ENCODE assay signal across 8 mouse cellular contexts in genomic region chr5:121601547-121602299, GRCm38 (mm10). TPM values are rescaled to one million over a fixed set of nuclear protein-coding genes. Genes with fewer than 3 reads are reported as not detected.
DNase-seq lines count a peak whose midpoint lies in the region; ATAC-seq and TF ChIP-seq lines count a peak whose summit lies in the region.

No protein-coding gene starts in this region.

- intact Hi-C loops in heart, postnatal 25 days (cut with DNase I): loop anchor here (1.0 to 5.0 kb wide), 3 partner anchors 17 to 54 kb away; partner anchors contain the start of genes Adam1a, Gm42878 and Mapkapk5

- WGBS in forebrain, embryonic 14.5 days: 34% methylated on average over 9 of the region's 9 CpGs
- WGBS in lung, postnatal 0 days: 29% methylated on average over 9 of the region's 9 CpGs

- no peak overlapping the region for H3K4me2 ChIP-seq in forebrain, embryonic 14.5 days (ENCODE audit: low read length)
- H3K4me2 ChIP-seq in lung, postnatal 0 days (replicated peaks; ENCODE audit: low read depth, low read length): no peak overlapping the region

- H3K4me3 ChIP-seq in G1E (ENCODE audit: low read depth, low read length): no peak overlapping the region
- peak overlapping the region; percentile 41 for H3K4me3 ChIP-seq in brown adipose tissue, adult 24 weeks (ENCODE audit: insufficient read depth, low read depth, low read length)
- no peak overlapping the region for H3K4me3 ChIP-seq in forebrain, embryonic 14.5 days (ENCODE audit: low read depth, low read length)
- no peak overlapping the region for H3K4me3 ChIP-seq in lung, postnatal 0 days (ENCODE audit: low read depth, low read length)

- peaks cover 3% of the 10 kb centered on the region for H3K36me3 ChIP-seq in G1E (replicated peaks)
- no peaks in the 10 kb centered on the region for H3K36me3 ChIP-seq in forebrain, embryonic 14.5 days (ENCODE audit: control insufficient read depth, insufficient read depth, low read length)
- no peaks in the 10 kb centered on the region for H3K36me3 ChIP-seq in lung, postnatal 0 days (ENCODE audit: insufficient read depth, low read length)

- no peak overlapping the region for H3K9ac ChIP-seq in forebrain, embryonic 14.5 days (ENCODE audit: low read length)
- H3K9ac ChIP-seq in lung, postnatal 0 days (replicated peaks; ENCODE audit: low read depth): no peak overlapping the region

- H3K4me1 ChIP-seq in G1E (ENCODE audit: insufficient read depth, low read depth, low read length): peaks cover 18% of the 10 kb centered on the region
- H3K4me1 ChIP-seq in brown adipose tissue, adult 24 weeks (ENCODE audit: control insufficient read depth, insufficient read depth, insufficient read length, low read length): no peaks in the 10 kb centered on the region
- no peaks in the 10 kb centered on the region for H3K4me1 ChIP-seq in forebrain, embryonic 14.5 days (ENCODE audit: control insufficient read depth, insufficient read depth, low read length)
- H3K4me1 ChIP-seq in lung, postnatal 0 days (ENCODE audit: insufficient read depth, low read depth, low read length): no peaks in the 10 kb centered on the region; the same call in 1 of the 2 replicates

- H3K9me3 ChIP-seq in G1E (replicated peaks): no peaks in the 10 kb centered on the region
- no peaks in the 10 kb centered on the region for H3K9me3 ChIP-seq in forebrain, embryonic 14.5 days (replicated peaks; ENCODE audit: control insufficient read depth, low read length)
- no peaks in the 10 kb centered on the region for H3K9me3 ChIP-seq in lung, postnatal 0 days (ENCODE audit: low read length)

- H3K27me3 ChIP-seq in G1E (ENCODE audit: insufficient read depth, low read length): peaks cover 29% of the 10 kb centered on the region
- H3K27me3 ChIP-seq in forebrain, embryonic 14.5 days (replicated peaks; ENCODE audit: control insufficient read depth, insufficient read depth, low read length): no peaks in the 10 kb centered on the region
- H3K27me3 ChIP-seq in lung, postnatal 0 days (replicated peaks; ENCODE audit: insufficient read depth, low read length): no peaks in the 10 kb centered on the region

- DNase-seq in G1E (ENCODE audit: low spot score): peak; percentile 40
- peak; percentile 88 for DNase-seq in forebrain, embryonic 14.5 days (ENCODE audit: low spot score)
- DNase-seq in heart, postnatal 25 days (ENCODE audit: low spot score): peak; percentile 85
- DNase-seq in layer of hippocampus, adult 9-10 months (ENCODE audit: low spot score): peak; percentile 84
- peak; percentile 95 for DNase-seq in lung, postnatal 0 days (ENCODE audit: low spot score)
- peak; percentile 93 for DNase-seq in right cerebral cortex, postnatal 14 days
- DNase-seq in urinary bladder, postnatal 25 days (ENCODE audit: low spot score): peak; percentile 91

- TF ChIP-seq CTCF in G1E (IDR thresholded peaks at IDR 0.05; ENCODE audit: low read depth, low read length): peak; percentile 84
- TF ChIP-seq CTCF in lung, postnatal 0 days (IDR thresholded peaks at IDR 0.05): peak; percentile 98

- no peak for ATAC-seq in G1E (ENCODE audit: extremely low read depth, insufficient number of reproducible peaks, low FRiP score, poor library complexity, severe bottlenecking)
- ATAC-seq in forebrain, embryonic 14.5 days: peak; percentile 20; the same call in 1 of the 2 replicates
- peak; percentile 76 for ATAC-seq in lung, postnatal 0 days

- no peak for TF ChIP-seq EP300 in lung, postnatal 0 days (IDR thresholded peaks at IDR 0.05)

- peak overlapping the region; percentile 82 for H3K27ac ChIP-seq in brown adipose tissue, adult 24 weeks (replicated peaks; ENCODE audit: low read depth, low read length)
- H3K27ac ChIP-seq in forebrain, embryonic 14.5 days (ENCODE audit: low read depth, low read length): no peak overlapping the region
- no peak overlapping the region for H3K27ac ChIP-seq in lung, postnatal 0 days (ENCODE audit: low read length)

RNA-seq across cellular contexts. Expression of gene Aldh2, which starts 8.1 kb away (rescaled TPM):
- total RNA-seq in G1E (2014; fragmentation: Nextera tagmentation) (38.7 and 45.7 TPM in 2 replicates), G1E (2017) (82.9 and 117 TPM in 2 replicates)
- polyA plus RNA-seq in G1E (2012): 122 and 123 TPM in 2 replicates
- polyA plus RNA-seq in brown adipose tissue, adult 24 weeks (2012; ENCODE audit: insufficient read depth, insufficient read length, missing spikeins): 645 and 839 TPM in 2 replicates
- polyA plus RNA-seq in forebrain, embryonic 14.5 days (2014; fragmentation: Nextera tagmentation; extraction: Ambion mirVana): 38.3 and 42.2 TPM in 2 replicates
- total RNA-seq in heart, postnatal 25 days (2021): 100 to 1,000 TPM; 247 TPM
- polyA plus RNA-seq in lung, postnatal 0 days (2015; fragmentation: Nextera tagmentation; extraction: Ambion mirVana): 580 and 606 TPM in 2 replicates

RNA-seq across cellular contexts. Expression of gene Acad12, which starts 17.0 kb away (rescaled TPM):
- total RNA-seq in G1E (2014; fragmentation: Nextera tagmentation): 4.9 and 5.5 TPM in 2 replicates
- total RNA-seq in G1E (2017): 2.7 and 4.3 TPM in 2 replicates
- polyA plus RNA-seq in G1E (2012): 1.1 and 1.2 TPM in 2 replicates
- 18.4 and 32.3 TPM in 2 replicates for polyA plus RNA-seq in brown adipose tissue, adult 24 weeks (2012; ENCODE audit: insufficient read depth, insufficient read length, missing spikeins)
- 1.1 and 1.2 TPM in 2 replicates for polyA plus RNA-seq in forebrain, embryonic 14.5 days (2014; fragmentation: Nextera tagmentation; extraction: Ambion mirVana)
- 10 to 100 TPM; 54.1 to 60.7 TPM for total RNA-seq in heart, postnatal 25 days (2021)
- polyA plus RNA-seq in lung, postnatal 0 days (2015; fragmentation: Nextera tagmentation; extraction: Ambion mirVana): 5.8 and 6.4 TPM in 2 replicates

RNA-seq across cellular contexts. Expression of gene Mapkapk5, which starts 56.0 kb away (rescaled TPM):
- total RNA-seq in G1E (2014; fragmentation: Nextera tagmentation): 67.3 and 84.6 TPM in 2 replicates
- 86.8 and 102 TPM in 2 replicates for total RNA-seq in G1E (2017)
- 51.6 and 66.6 TPM in 2 replicates for polyA plus RNA-seq in G1E (2012)
- polyA plus RNA-seq in brown adipose tissue, adult 24 weeks (2012; ENCODE audit: insufficient read depth, insufficient read length, missing spikeins): 47.1 and 76.5 TPM in 2 replicates
- polyA plus RNA-seq in forebrain, embryonic 14.5 days (2014; fragmentation: Nextera tagmentation; extraction: Ambion mirVana): 55.8 and 64.0 TPM in 2 replicates
- 10 to 100 TPM; 70.2 to 77.1 TPM for total RNA-seq in heart, postnatal 25 days (2021)
- 39.1 and 42.1 TPM in 2 replicates for polyA plus RNA-seq in lung, postnatal 0 days (2015; fragmentation: Nextera tagmentation; extraction: Ambion mirVana)

RNA-seq across cellular contexts. Expression of gene Adam1a, which starts 56.4 kb away (rescaled TPM):
- total RNA-seq in G1E (2014; fragmentation: Nextera tagmentation) (4.4 and 5.1 TPM in 2 replicates), G1E (2017) (3.0 and 3.5 TPM in 2 replicates)
- 0.17 and 0.18 TPM in 2 replicates for polyA plus RNA-seq in G1E (2012)
- 0.52 and 0.71 TPM in 2 replicates for polyA plus RNA-seq in brown adipose tissue, adult 24 weeks (2012; ENCODE audit: insufficient read depth, insufficient read length, missing spikeins)
- 2.2 and 3.2 TPM in 2 replicates for polyA plus RNA-seq in forebrain, embryonic 14.5 days (2014; fragmentation: Nextera tagmentation; extraction: Ambion mirVana)
- total RNA-seq in heart, postnatal 25 days (2021): 1 to 10 TPM; 1.8 to 2.4 TPM
- polyA plus RNA-seq in lung, postnatal 0 days (2015; fragmentation: Nextera tagmentation; extraction: Ambion mirVana): 1.4 and 1.6 TPM in 2 replicates

RNA-seq across cellular contexts. Expression of gene Gm42878, which starts 56.4 kb away (rescaled TPM):
- not detected in 2 replicates for total RNA-seq in G1E (2014; fragmentation: Nextera tagmentation)
- total RNA-seq in G1E (2017): 0.17 TPM in 1 of 2 replicates, not detected in the other
- not detected in 2 replicates for polyA plus RNA-seq in G1E (2012)
- not detected in 2 replicates for polyA plus RNA-seq in brown adipose tissue, adult 24 weeks (2012; ENCODE audit: insufficient read depth, insufficient read length, missing spikeins)
- not detected in 2 replicates for polyA plus RNA-seq in forebrain, embryonic 14.5 days (2014; fragmentation: Nextera tagmentation; extraction: Ambion mirVana)
- not detected for total RNA-seq in heart, postnatal 25 days (2021)
- polyA plus RNA-seq in lung, postnatal 0 days (2015; fragmentation: Nextera tagmentation; extraction: Ambion mirVana): not detected in 2 replicates

Comparison
In these comparisons a context has a peak if more than half of its experiments do, and no peak if none do; other contexts are left out.
1. DNase-seq: peak in every context shown above with its lines; median percentile 95 in lung, postnatal 0 days; 93 in right cerebral cortex, postnatal 14 days; 91 in urinary bladder, postnatal 25 days; 88 in forebrain, embryonic 14.5 days; 85 in heart, postnatal 25 days; 84 in layer of hippocampus, adult 9-10 months; 40 in G1E.